In genomic region chr19:40553014-40553789, GRCm38 (mm10) we compare ENCODE assay signal across 17 mouse cellular contexts. TPM values are rescaled to one million over a fixed set of nuclear protein-coding genes. Genes with fewer than 3 reads are reported as not detected.
DNase-seq lines count a peak whose midpoint lies in the region; ATAC-seq and TF ChIP-seq lines count a peak whose summit lies in the region.
"Had no signal": no experiment of that assay in that cellular context is flagged by ENCODE, and none has a peak within 500 bp of the region (broad histone marks: within the 10 kb centered on the region; RNA-seq: fewer than 3 reads in every experiment).

No protein-coding gene starts in this region.

- no peaks in the 10 kb centered on the region for H3K9me3 ChIP-seq in intestine, embryonic 16.5 days (ENCODE audit: control insufficient read depth, low read length)
- no peaks in the 10 kb centered on the region for H3K9me3 ChIP-seq in intestine, postnatal 0 days (ENCODE audit: control insufficient read depth)
- H3K9me3 ChIP-seq in liver, embryonic 12.5 days (replicated peaks) = no peaks in the 10 kb centered on the region
- H3K9me3 ChIP-seq: embryonic facial prominence, embryonic 12.5 days; forebrain, embryonic 13.5 days; kidney, embryonic 15.5 days had no signal

- DNase-seq in c-Kit-negative CD71-positive TER-119-positive erythroid progenitor cells, embryonic 14.5 days (ENCODE audit: low read depth, low spot score) = peak; percentile 55
- DNase-seq in spleen, postnatal 10 days (ENCODE audit: low spot score in 2 of 2) = peak; percentile 19 to 64
- DNase-seq in thymus, postnatal 0 days (ENCODE audit: low spot score) = no peak
- no peak for DNase-seq in cerebellum, postnatal 14 days
- DNase-seq in left cerebral cortex, postnatal 25 days (ENCODE audit: low spot score in 2 of 2) = no peak
- DNase-seq: gastrocnemius, adult 2 months; heart, adult 18-20 months; heart, postnatal 14 days; lung, adult 18-20 months; thymus, postnatal 36 days had no signal

- H3K4me3 ChIP-seq in intestine, embryonic 16.5 days (ENCODE audit: low read length) = no peak overlapping the region
- H3K4me3 ChIP-seq in intestine, postnatal 0 days (ENCODE audit: low read depth, low read length) = no peak overlapping the region
- H3K4me3 ChIP-seq in liver, embryonic 12.5 days = no peak overlapping the region
- H3K4me3 ChIP-seq: embryonic facial prominence, embryonic 12.5 days; forebrain, embryonic 13.5 days; gastrocnemius, adult 2 months; kidney, embryonic 15.5 days had no signal

- H3K4me1 ChIP-seq in intestine, embryonic 16.5 days (ENCODE audit: control insufficient read depth, insufficient read depth, low read length) = peaks cover 12% of the 10 kb centered on the region; the same call in 1 of the 2 replicates
- no peaks in the 10 kb centered on the region for H3K4me1 ChIP-seq in intestine, postnatal 0 days (replicated peaks; ENCODE audit: control insufficient read depth, insufficient read depth, low read length)
- peaks cover 40% of the 10 kb centered on the region for H3K4me1 ChIP-seq in liver, embryonic 12.5 days

- intact Hi-C loops in left cerebral cortex, postnatal 25 days (cut with DNase I) = no loop called here

- H3K4me2 ChIP-seq in intestine, embryonic 16.5 days (ENCODE audit: low read depth, low read length) = no peak overlapping the region
- H3K4me2 ChIP-seq in intestine, postnatal 0 days (replicated peaks; ENCODE audit: low read depth) = no peak overlapping the region
- H3K4me2 ChIP-seq in liver, embryonic 12.5 days = peak overlapping the region; percentile 43
- H3K4me2 ChIP-seq: embryonic facial prominence, embryonic 12.5 days; forebrain, embryonic 13.5 days; kidney, embryonic 15.5 days had no signal

- no peak for TF ChIP-seq CTCF in intestine, postnatal 0 days (IDR thresholded peaks at IDR 0.05; ENCODE audit: low read depth)

- H3K27ac ChIP-seq in intestine, embryonic 16.5 days (ENCODE audit: low read length) = peak overlapping the region; percentile 21; the same call in 1 of the 2 replicates
- H3K27ac ChIP-seq in intestine, postnatal 0 days (ENCODE audit: low read depth, low read length) = no peak overlapping the region
- H3K27ac ChIP-seq in liver, embryonic 12.5 days = peak overlapping the region; percentile 83
- H3K27ac ChIP-seq: embryonic facial prominence, embryonic 12.5 days; forebrain, embryonic 13.5 days; gastrocnemius, adult 2 months; hindbrain, postnatal 0 days; kidney, embryonic 15.5 days had no signal

- 81% methylated on average over 14 of the region's 14 CpGs for WGBS in intestine, embryonic 16.5 days
- 80% methylated on average over 14 of the region's 14 CpGs for WGBS in intestine, postnatal 0 days
- 68% methylated on average over 14 of the region's 14 CpGs for WGBS in liver, embryonic 12.5 days (ENCODE audit: insufficient replicate concordance)

- no peaks in the 10 kb centered on the region for H3K27me3 ChIP-seq in intestine, embryonic 16.5 days (replicated peaks; ENCODE audit: control insufficient read depth, insufficient read depth, low read length)
- H3K27me3 ChIP-seq in intestine, postnatal 0 days (replicated peaks; ENCODE audit: control insufficient read depth, insufficient read depth, low read length) = no peaks in the 10 kb centered on the region
- H3K27me3 ChIP-seq in liver, embryonic 12.5 days (replicated peaks) = no peaks in the 10 kb centered on the region
- H3K27me3 ChIP-seq: embryonic facial prominence, embryonic 12.5 days; forebrain, embryonic 13.5 days; kidney, embryonic 15.5 days had no signal

- no peak for ATAC-seq in intestine, embryonic 16.5 days
- ATAC-seq in intestine, postnatal 0 days = no peak
- peak; percentile 98 for ATAC-seq in liver, embryonic 12.5 days
- ATAC-seq: forebrain, embryonic 13.5 days; hindbrain, postnatal 0 days had no signal

- H3K9ac ChIP-seq in intestine, embryonic 16.5 days (ENCODE audit: low read depth, low read length) = no peak overlapping the region
- no peak overlapping the region for H3K9ac ChIP-seq in intestine, postnatal 0 days (ENCODE audit: low read depth, low read length)
- no peak overlapping the region for H3K9ac ChIP-seq in liver, embryonic 12.5 days
- H3K9ac ChIP-seq: embryonic facial prominence, embryonic 12.5 days; forebrain, embryonic 13.5 days; kidney, embryonic 15.5 days had no signal

- H3K36me3 ChIP-seq in intestine, embryonic 16.5 days (ENCODE audit: control insufficient read depth, insufficient read depth, low read length) = peaks cover 26% of the 10 kb centered on the region
- peaks cover 84% of the 10 kb centered on the region for H3K36me3 ChIP-seq in intestine, postnatal 0 days (ENCODE audit: control insufficient read depth, insufficient read depth)
- H3K36me3 ChIP-seq in liver, embryonic 12.5 days = peaks cover 86% of the 10 kb centered on the region

RNA-seq across cellular contexts. Expression of gene Aldh18a1, which starts 35.1 kb away (rescaled TPM):
- 299 and 355 TPM in 2 replicates for polyA plus RNA-seq in intestine, embryonic 16.5 days (2015; fragmentation: Nextera tagmentation; extraction: Ambion mirVana)
- polyA plus RNA-seq in intestine, postnatal 0 days (2015; fragmentation: Nextera tagmentation; extraction: Ambion mirVana) = 204 and 226 TPM in 2 replicates
- polyA plus RNA-seq in liver, embryonic 12.5 days (2016; fragmentation: Nextera tagmentation; extraction: Ambion mirVana) = 67.4 and 68.8 TPM in 2 replicates
- polyA plus RNA-seq in thymus, postnatal 0 days (2015; fragmentation: Nextera tagmentation; extraction: Ambion mirVana) = 28.2 and 36.1 TPM in 2 replicates
- 10 to 100 TPM; 23.1 to 30.4 TPM for total RNA-seq in left cerebral cortex, postnatal 25 days (2021)

RNA-seq across cellular contexts. Expression of gene Sorbs1, which starts 39.6 kb away (rescaled TPM):
- 80.0 and 84.3 TPM in 2 replicates for polyA plus RNA-seq in intestine, embryonic 16.5 days (2015; fragmentation: Nextera tagmentation; extraction: Ambion mirVana)
- polyA plus RNA-seq in intestine, postnatal 0 days (2015; fragmentation: Nextera tagmentation; extraction: Ambion mirVana) = 73.8 and 86.2 TPM in 2 replicates
- polyA plus RNA-seq in liver, embryonic 12.5 days (2016; fragmentation: Nextera tagmentation; extraction: Ambion mirVana) = 34.3 and 35.1 TPM in 2 replicates
- polyA plus RNA-seq in thymus, postnatal 0 days (2015; fragmentation: Nextera tagmentation; extraction: Ambion mirVana) = 15.8 and 16.1 TPM in 2 replicates
- total RNA-seq in left cerebral cortex, postnatal 25 days (2021) = 100 to 1,000 TPM; 124 to 140 TPM

RNA-seq across cellular contexts. Expression of gene Tctn3, which starts 58.8 kb away (rescaled TPM):
- polyA plus RNA-seq in intestine, embryonic 16.5 days (2015; fragmentation: Nextera tagmentation; extraction: Ambion mirVana) = 10.6 and 11.7 TPM in 2 replicates
- 10.4 and 11.2 TPM in 2 replicates for polyA plus RNA-seq in intestine, postnatal 0 days (2015; fragmentation: Nextera tagmentation; extraction: Ambion mirVana)
- 3.6 and 3.9 TPM in 2 replicates for polyA plus RNA-seq in liver, embryonic 12.5 days (2016; fragmentation: Nextera tagmentation; extraction: Ambion mirVana)
- polyA plus RNA-seq in thymus, postnatal 0 days (2015; fragmentation: Nextera tagmentation; extraction: Ambion mirVana) = 4.4 and 4.5 TPM in 2 replicates
- total RNA-seq in left cerebral cortex, postnatal 25 days (2021) = 10 to 100 TPM; 22.4 to 24.5 TPM

RNA-seq across cellular contexts. Expression of gene Entpd1, which starts 59.0 kb away (rescaled TPM):
- 7.5 and 7.6 TPM in 2 replicates for polyA plus RNA-seq in intestine, embryonic 16.5 days (2015; fragmentation: Nextera tagmentation; extraction: Ambion mirVana)
- 6.8 and 8.0 TPM in 2 replicates for polyA plus RNA-seq in intestine, postnatal 0 days (2015; fragmentation: Nextera tagmentation; extraction: Ambion mirVana)
- polyA plus RNA-seq in liver, embryonic 12.5 days (2016; fragmentation: Nextera tagmentation; extraction: Ambion mirVana) = 2.6 TPM in 2 replicates
- polyA plus RNA-seq in thymus, postnatal 0 days (2015; fragmentation: Nextera tagmentation; extraction: Ambion mirVana) = 6.6 and 7.4 TPM in 2 replicates
- total RNA-seq in left cerebral cortex, postnatal 25 days (2021) = 10 to 100 TPM; 18.9 to 22.6 TPM

Comparison
In these comparisons a context has a peak if more than half of its experiments do, and no peak if none do; other contexts are left out.
1. DNase-seq: peak in c-Kit-negative CD71-positive TER-119-positive erythroid progenitor cells, embryonic 14.5 days (single experiment) and spleen, postnatal 10 days (2 of 2); none in thymus, postnatal 0 days (single experiment), cerebellum, postnatal 14 days (0 of 2) and left cerebral cortex, postnatal 25 days (0 of 2).